Mouse (Mus musculus): ENCODE data around the gene Ganab.

Gene Ganab

DNA sequence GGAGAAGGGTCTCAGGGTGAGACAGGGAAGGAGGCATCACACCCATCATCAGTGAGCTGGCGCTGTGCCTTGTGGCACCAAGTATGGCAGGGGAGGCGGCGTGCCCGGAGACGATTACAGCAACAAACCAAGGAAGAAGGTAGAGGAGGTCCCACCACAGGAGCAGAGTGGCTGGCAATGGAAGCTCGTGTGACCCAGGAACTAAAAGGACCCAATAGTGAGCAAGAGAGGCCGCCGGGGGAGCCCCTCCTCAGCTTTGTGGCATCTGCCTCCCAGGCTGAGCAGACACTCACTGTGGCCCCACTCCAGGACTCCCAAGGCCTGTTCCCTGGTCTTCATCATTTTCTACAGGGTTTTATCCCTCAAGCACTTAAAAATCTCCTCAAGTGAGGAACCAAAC lies 67.9 kb downstream of the Ganab start:
- in situ Hi-C loops (cut with MboI; ENCODE audit: low sequenced_read_pairs) = no loop called here

- in situ Hi-C loops (cut with MboI; ENCODE audit: low sequenced_read_pairs) = no loop called here
Measured at GRCm38 (mm10) chr19:8966198-8966589, 68.3 kb downstream of the Ganab start.
